Mouse (Mus musculus): Measurements from ENCODE around the gene Slc25a42.

DNA sequence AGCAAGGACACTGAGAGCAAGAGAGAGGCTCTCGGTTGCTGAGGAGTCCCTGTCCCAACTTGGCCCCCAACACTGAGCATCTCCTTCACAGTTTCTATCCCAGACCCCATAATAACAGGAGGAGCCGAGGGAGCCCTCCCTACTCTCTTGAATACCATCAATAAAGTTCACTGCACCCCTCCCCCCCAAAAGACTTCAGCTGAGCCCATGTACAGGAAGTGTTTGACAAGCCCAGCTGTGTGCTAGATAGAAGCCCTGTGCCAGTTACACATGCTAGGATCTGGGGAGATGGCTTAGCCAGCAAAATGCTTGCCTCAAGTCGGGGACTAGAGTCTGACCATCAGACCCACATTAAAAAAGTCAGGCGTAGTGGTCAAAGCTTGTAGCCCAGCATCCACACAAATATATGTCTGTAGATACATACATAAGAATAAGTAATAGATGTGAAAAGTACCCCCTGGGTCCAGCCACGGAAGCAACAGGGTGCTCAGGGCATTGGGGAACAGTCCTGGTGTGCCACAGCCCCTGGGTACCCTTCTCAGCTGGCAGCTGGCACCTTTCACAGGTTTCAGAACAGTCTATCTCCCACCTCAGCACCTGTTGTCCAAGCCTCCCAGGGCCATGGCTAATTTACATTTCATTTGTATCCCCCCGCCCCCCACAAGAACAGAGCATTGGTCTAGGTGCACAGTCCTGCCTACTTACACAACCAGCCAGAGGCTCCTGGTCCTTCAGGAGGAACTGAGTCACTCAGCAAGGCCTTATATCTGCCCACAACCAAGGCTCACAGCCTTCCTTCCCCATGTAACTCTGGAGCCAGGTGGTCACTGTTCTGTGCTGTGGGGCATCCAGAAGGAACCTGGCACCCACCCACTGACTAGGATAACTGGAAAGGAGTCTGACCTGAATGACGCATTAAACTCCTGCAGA, 64.2 kb downstream of the Slc25a42 start:
- TF ChIP-seq POLR2A (IDR thresholded peaks at IDR 0.05; ENCODE audit: borderline replicate concordance, control insufficient read depth, low read depth, low read length) (no peak), CTCF (IDR thresholded peaks at IDR 0.05; ENCODE audit: control insufficient read depth, insufficient read depth, low read length) (no peak)
